Mouse (Mus musculus) limb, embryonic 11.5 days (tissue): ENCODE results near the gene Kcnab2. TPM values are rescaled to one million over a fixed set of nuclear protein-coding genes. Genes with fewer than 3 reads are reported as not detected.

Experiments used
- ATAC-seq: fragments of 200-750 bp; cut with Nextera tagmentation; 2 replicates; pipeline ENCODE4 v1.8.0; 2017; ENCODE audit warnings: low read depth; ENCODE audit not compliant: insufficient number of reproducible peaks, low FRiP score, low TSS enrichment
- DNase-seq: peaks from one replicate; pipeline ENCODE4 v3.0.0-alpha.2; 2015; ENCODE audit warnings: low spot score
- H3K27ac ChIP-seq: fragments of 300-500 bp; sonication (generic); replicated peaks from 2 replicates; pipeline ENCODE4 v1.5.1; 2014; ENCODE audit warnings: low read depth, mild to moderate bottlenecking, low read length
- H3K27me3 ChIP-seq: fragments of 300-500 bp; sonication (generic); 2 replicates; pipeline ENCODE4 v1.6.1; 2014; ENCODE audit warnings: mild to moderate bottlenecking, low read length, mixed read lengths; ENCODE audit not compliant: control insufficient read depth, insufficient read depth
- H3K36me3 ChIP-seq: fragments of 300-500 bp; sonication (generic); 2 replicates; pipeline ENCODE4 v1.6.1; 2014; ENCODE audit warnings: mild to moderate bottlenecking, low read length, moderate library complexity, mixed read lengths; ENCODE audit not compliant: control insufficient read depth, insufficient read depth
- H3K4me1 ChIP-seq: fragments of 300-500 bp; sonication (generic); 2 replicates; pipeline ENCODE4 v1.6.1; 2014; ENCODE audit warnings: low read length, mixed read lengths; ENCODE audit not compliant: control insufficient read depth, insufficient read depth
- H3K4me2 ChIP-seq: fragments of 300-500 bp; sonication (generic); 2 replicates; pipeline ENCODE4 v1.6.1; 2014; ENCODE audit warnings: low read depth, mild to moderate bottlenecking, moderate library complexity; ENCODE audit not compliant: severe bottlenecking
- H3K4me3 ChIP-seq: fragments of 300-500 bp; sonication (generic); 2 replicates; pipeline ENCODE4 v1.5.1; 2014; ENCODE audit warnings: low read depth, low read length
- H3K9ac ChIP-seq: fragments of 300-500 bp; sonication (generic); 2 replicates; pipeline ENCODE4 v1.6.1; 2014; ENCODE audit warnings: mild to moderate bottlenecking, low read length
- H3K9me3 ChIP-seq: fragments of 300-500 bp; sonication (generic); 2 replicates; pipeline ENCODE4 v1.6.1; 2016; ENCODE audit warnings: low read length; ENCODE audit not compliant: control insufficient read depth
- WGBS: fragments of 180-500 bp; shearing (Covaris S2); extraction: QIAGEN DNeasy Blood & Tissue Kit; methylation state at CpG from one replicate; pipeline ENCODE4 v1.1.7; 2014; 5-methylcytosine and 5-hydroxymethylcytosine counted together
- polyA plus RNA-seq: library from polyadenylated mRNA; unstranded; fragments of >200 nt; fragmentation: Nextera tagmentation; extraction: Ambion mirVana; gene quantifications from 2 replicates; pipeline ENCODE4 v1.2.1, GENCODE M21; 2014

The Kcnab2 gene
- polyA plus RNA-seq: 3.6 and 3.7 TPM in 2 replicates

GRCm38 (mm10) chr4:152477466-152478223 is at the start of gene Kcnab2:
Kcnab2 (minus strand) TSS chr4:152477871.
- Histone ChIP-seq H3K9ac (peak within 1 kb of the TSS; percentile 74), H3K9me3 (no peaks in the 10 kb centered on the region), H3K27ac (peak within 1 kb of the TSS; percentile 22; the same call in 1 of the 2 replicates), H3K36me3 (no peaks in the 10 kb centered on the region), H3K4me2 (peak within 1 kb of the TSS; percentile 83), H3K4me1 (peaks cover 7% of the 10 kb centered on the region; the same call in 1 of the 2 replicates), H3K27me3 (peaks cover 13% of the 10 kb centered on the region), H3K4me3 (peak within 1 kb of the TSS; percentile 73)
- DNase-seq (peak; percentile 99), ATAC-seq (peak; percentile 97)
- WGBS: under 1% methylated on average over 63 of the region's 63 CpGs

- H3K4me1 ChIP-seq: peaks cover 6% of the 10 kb centered on the region; the same call in 1 of the 2 replicates
- 33% methylated on average over 6 of the region's 6 CpGs for WGBS
- DNase-seq: peak; percentile 85
- no peaks in the 10 kb centered on the region for H3K9me3 ChIP-seq
- H3K27ac ChIP-seq: no peak overlapping the region
- H3K36me3 ChIP-seq: no peaks in the 10 kb centered on the region
- no peak overlapping the region for H3K9ac ChIP-seq
- no peak overlapping the region for H3K4me2 ChIP-seq
- H3K27me3 ChIP-seq: no peaks in the 10 kb centered on the region
- ATAC-seq: no peak
- no peak overlapping the region for H3K4me3 ChIP-seq
Measured at GRCm38 (mm10) chr4:152520083-152520482, 42.4 kb upstream of the Kcnab2 start.

- Histone ChIP-seq H3K9ac (no peak overlapping the region), H3K27me3 (no peaks in the 10 kb centered on the region), H3K4me2 (no peak overlapping the region), H3K4me3 (no peak overlapping the region), H3K9me3 (no peaks in the 10 kb centered on the region), H3K27ac (no peak overlapping the region), H3K36me3 (no peaks in the 10 kb centered on the region), H3K4me1 (peaks cover 6% of the 10 kb centered on the region; the same call in 1 of the 2 replicates)
- DNase-seq (peak; percentile 24), ATAC-seq (no peak)
- 43% methylated on average over 10 of the region's 10 CpGs for WGBS
Measured at GRCm38 (mm10) chr4:152519106-152519505, 41.4 kb upstream of the Kcnab2 start.

- no peaks in the 10 kb centered on the region for H3K27me3 ChIP-seq
- WGBS: 72% methylated on average over 7 of the region's 7 CpGs
- no peak for ATAC-seq
- H3K27ac ChIP-seq: no peak overlapping the region
- H3K4me1 ChIP-seq: peaks cover 12% of the 10 kb centered on the region
- no peaks in the 10 kb centered on the region for H3K36me3 ChIP-seq
- H3K9me3 ChIP-seq: no peaks in the 10 kb centered on the region
- no peak overlapping the region for H3K4me3 ChIP-seq
- H3K9ac ChIP-seq: no peak overlapping the region
- DNase-seq: no peak
- H3K4me2 ChIP-seq: no peak overlapping the region
Measured at GRCm38 (mm10) chr4:152514884-152515283, 37.2 kb upstream of the Kcnab2 start.

- H3K36me3 ChIP-seq: no peaks in the 10 kb centered on the region
- no peak overlapping the region for H3K4me3 ChIP-seq
- ATAC-seq (no peak), DNase-seq (peak; percentile 58)
- H3K4me2 ChIP-seq: no peak overlapping the region; the same call in 1 of the 2 replicates
- WGBS: 28% methylated on average over 18 of the region's 18 CpGs
- no peak overlapping the region for H3K27ac ChIP-seq
- no peak overlapping the region for H3K9ac ChIP-seq
- H3K9me3 ChIP-seq: no peaks in the 10 kb centered on the region
- peaks cover 7% of the 10 kb centered on the region for H3K4me1 ChIP-seq
- no peaks in the 10 kb centered on the region for H3K27me3 ChIP-seq
Measured at GRCm38 (mm10) chr4:152512221-152512925, 34.7 kb upstream of the Kcnab2 start.

GRCm38 (mm10) chr4:152494360-152494879 is 16.7 kb upstream of the Kcnab2 start:
- no peak overlapping the region for H3K4me2 ChIP-seq
- no peak overlapping the region for H3K9ac ChIP-seq
- WGBS: 38% methylated on average over 20 of the region's 20 CpGs
- H3K4me3 ChIP-seq: no peak overlapping the region
- ATAC-seq: no peak
- H3K27ac ChIP-seq: no peak overlapping the region
- no peaks in the 10 kb centered on the region for H3K36me3 ChIP-seq
- H3K4me1 ChIP-seq: no peaks in the 10 kb centered on the region
- no peak for DNase-seq
- H3K27me3 ChIP-seq: no peaks in the 10 kb centered on the region; the same call in 1 of the 2 replicates
- H3K9me3 ChIP-seq: no peaks in the 10 kb centered on the region; the same call in 1 of the 2 replicates

- H3K9me3 ChIP-seq: no peaks in the 10 kb centered on the region
- H3K36me3 ChIP-seq: no peaks in the 10 kb centered on the region
- no peaks in the 10 kb centered on the region for H3K27me3 ChIP-seq
- H3K4me1 ChIP-seq: no peaks in the 10 kb centered on the region
- ATAC-seq (no peak), DNase-seq (peak; percentile 83)
- no peak overlapping the region for H3K27ac ChIP-seq
- no peak overlapping the region for H3K4me2 ChIP-seq
- no peak overlapping the region for H3K4me3 ChIP-seq
- 52% methylated on average over 15 of the region's 15 CpGs for WGBS
- no peak overlapping the region for H3K9ac ChIP-seq
Measured at GRCm38 (mm10) chr4:152491250-152491899, 13.7 kb upstream of the Kcnab2 start.

GRCm38 (mm10) chr4:152490311-152490710 is 12.6 kb upstream of the Kcnab2 start:
- Histone ChIP-seq H3K9me3 (no peaks in the 10 kb centered on the region), H3K9ac (no peak overlapping the region), H3K27me3 (no peaks in the 10 kb centered on the region), H3K36me3 (no peaks in the 10 kb centered on the region), H3K4me3 (no peak overlapping the region), H3K4me1 (no peaks in the 10 kb centered on the region), H3K27ac (no peak overlapping the region), H3K4me2 (no peak overlapping the region)
- DNase-seq: no peak
- ATAC-seq: no peak
- 83% methylated on average over 14 of the region's 14 CpGs for WGBS
